Mouse (Mus musculus) stomach, embryonic 15.5 days (tissue): Measurements from ENCODE around the gene Celf5. TPM values are rescaled to one million over a fixed set of nuclear protein-coding genes. Genes with fewer than 3 reads are reported as not detected.

Experiments used
- ATAC-seq: fragments of 200-750 bp; cut with Nextera tagmentation; 2 replicates; pipeline ENCODE4 v1.8.0; 2017; ENCODE audit warnings: low read depth, moderate number of reproducible peaks, moderate TSS enrichment; ENCODE audit not compliant: insufficient read depth, low FRiP score
- H3K27ac ChIP-seq: fragments of 300-500 bp; sonication (generic); 2 replicates; pipeline ENCODE4 v1.5.1; 2015; ENCODE audit warnings: mild to moderate bottlenecking, inconsistent platforms
- H3K27me3 ChIP-seq: fragments of 300-500 bp; sonication (generic); replicated peaks from 2 replicates; pipeline ENCODE4 v1.6.1; 2015; ENCODE audit warnings: inconsistent platforms
- H3K36me3 ChIP-seq: fragments of 300-500 bp; sonication (generic); 2 replicates; pipeline ENCODE4 v1.6.1; 2015; ENCODE audit warnings: inconsistent platforms
- H3K4me1 ChIP-seq: fragments of 300-500 bp; sonication (generic); 2 replicates; pipeline ENCODE4 v1.6.1; 2015; ENCODE audit warnings: inconsistent platforms
- H3K4me2 ChIP-seq: fragments of 300-500 bp; sonication (generic); 2 replicates; pipeline ENCODE4 v1.6.1; 2015; ENCODE audit warnings: mild to moderate bottlenecking, inconsistent platforms
- H3K4me3 ChIP-seq: fragments of 300-500 bp; sonication (generic); replicated peaks from 2 replicates; pipeline ENCODE4 v1.5.1; 2015; ENCODE audit warnings: inconsistent platforms
- H3K9ac ChIP-seq: fragments of 300-500 bp; sonication (generic); 2 replicates; pipeline ENCODE4 v1.6.1; 2015; ENCODE audit warnings: inconsistent platforms
- H3K9me3 ChIP-seq: fragments of 300-500 bp; sonication (generic); 2 replicates; pipeline ENCODE4 v1.6.1; 2016; ENCODE audit warnings: inconsistent platforms
- WGBS: fragments of 180-500 bp; shearing (Covaris S2); methylation state at CpG from one replicate; pipeline ENCODE4 v1.1.7; 2015; 5-methylcytosine and 5-hydroxymethylcytosine counted together
- polyA plus RNA-seq: library from polyadenylated mRNA; unstranded; fragments of >200 nt; fragmentation: Nextera tagmentation; extraction: Ambion mirVana; gene quantifications from 2 replicates; pipeline ENCODE4 v1.2.1, GENCODE M21; 2015

Gene Celf5
- polyA plus RNA-seq, 1 experiment from 2014 or later: 1.7 TPM

- no peaks in the 10 kb centered on the region for H3K27me3 ChIP-seq
- no peak overlapping the region for H3K4me3 ChIP-seq
- H3K36me3 ChIP-seq: no peaks in the 10 kb centered on the region
- ATAC-seq: no peak
- H3K9me3 ChIP-seq: no peaks in the 10 kb centered on the region
- no peak overlapping the region for H3K9ac ChIP-seq
- 87% methylated on average over 7 of the region's 7 CpGs for WGBS
- no peak overlapping the region for H3K27ac ChIP-seq
- H3K4me2 ChIP-seq: no peak overlapping the region
- peaks cover 52% of the 10 kb centered on the region for H3K4me1 ChIP-seq
Measured at GRCm38 (mm10) chr10:81428507-81428870, 54.0 kb downstream of the Celf5 start.

GRCm38 (mm10) chr10:81427804-81428506 is 54.6 kb downstream of the Celf5 start:
- no peaks in the 10 kb centered on the region for H3K36me3 ChIP-seq
- no peak overlapping the region for H3K4me3 ChIP-seq
- H3K4me1 ChIP-seq: peaks cover 48% of the 10 kb centered on the region
- no peak overlapping the region for H3K9ac ChIP-seq
- ATAC-seq: no peak
- H3K4me2 ChIP-seq: 0 out of 2 replicates have a peak overlapping the region, but pooled peaks have one; percentile 68
- no peak overlapping the region for H3K27ac ChIP-seq
- 82% methylated on average over 8 of the region's 8 CpGs for WGBS
- H3K27me3 ChIP-seq: no peaks in the 10 kb centered on the region
- no peaks in the 10 kb centered on the region for H3K9me3 ChIP-seq

DNA sequence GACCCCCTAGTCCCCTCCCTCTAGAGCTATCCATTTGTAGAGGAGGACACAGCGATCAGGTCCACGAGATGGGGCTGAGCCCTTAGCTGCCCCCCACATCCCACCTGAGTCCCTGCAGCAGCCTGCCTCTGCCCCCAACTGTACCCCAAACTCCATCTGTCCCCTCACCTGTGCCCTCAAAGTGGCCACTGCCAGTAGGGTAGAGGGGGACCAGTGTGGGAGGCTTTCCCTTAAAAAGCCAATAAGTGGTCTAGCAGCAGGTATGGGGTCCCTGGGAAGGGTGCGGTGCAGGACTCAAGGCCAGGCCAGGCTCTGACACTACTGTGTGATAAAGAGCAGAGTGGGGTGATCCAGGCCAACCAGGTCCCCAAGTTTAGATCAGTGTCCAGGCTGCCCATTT is 55.2 kb downstream of the Celf5 start:
- H3K9me3 ChIP-seq: no peaks in the 10 kb centered on the region
- WGBS: 37% methylated on average over 3 of the region's 3 CpGs
- H3K36me3 ChIP-seq: no peaks in the 10 kb centered on the region
- no peak for ATAC-seq
- H3K9ac ChIP-seq: peak overlapping the region; percentile 57; the same call in 1 of the 2 replicates
- peaks cover 42% of the 10 kb centered on the region for H3K4me1 ChIP-seq
- peak overlapping the region; percentile 59 for H3K4me3 ChIP-seq
- H3K27me3 ChIP-seq: no peaks in the 10 kb centered on the region
- H3K4me2 ChIP-seq: peak overlapping the region; percentile 68
- H3K27ac ChIP-seq: 0 out of 2 replicates have a peak overlapping the region, but pooled peaks have one; percentile 57

DNA sequence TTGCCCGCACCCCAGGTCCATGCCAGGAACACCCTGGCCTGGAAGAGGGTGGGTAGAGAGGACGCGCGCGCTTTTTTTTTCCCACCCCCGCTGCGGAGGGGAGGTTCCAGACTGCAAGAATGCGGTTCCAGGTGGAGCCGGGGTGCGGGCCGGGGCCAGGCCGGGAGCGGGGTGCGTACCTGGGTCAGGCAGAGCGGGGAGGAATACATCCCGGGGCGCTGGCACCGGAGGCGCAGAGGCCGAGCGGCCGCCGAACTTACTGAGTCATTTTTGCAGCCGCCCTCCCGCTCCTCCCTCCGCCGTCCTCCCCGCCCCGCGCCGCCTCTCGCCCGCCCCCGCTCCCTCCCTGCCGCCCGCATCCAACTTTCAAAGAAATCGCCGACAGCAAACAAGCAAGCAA is 55.6 kb downstream of the Celf5 start:
- Histone ChIP-seq H3K9me3 (no peaks in the 10 kb centered on the region), H3K9ac (peak overlapping the region; percentile 57), H3K36me3 (no peaks in the 10 kb centered on the region), H3K4me1 (peaks cover 42% of the 10 kb centered on the region), H3K4me3 (peak overlapping the region; percentile 59), H3K27ac (peak overlapping the region; percentile 57), H3K27me3 (no peaks in the 10 kb centered on the region), H3K4me2 (peak overlapping the region; percentile 68)
- 0% methylated on average over 34 of the region's 38 CpGs for WGBS
- no peak for ATAC-seq

DNA sequence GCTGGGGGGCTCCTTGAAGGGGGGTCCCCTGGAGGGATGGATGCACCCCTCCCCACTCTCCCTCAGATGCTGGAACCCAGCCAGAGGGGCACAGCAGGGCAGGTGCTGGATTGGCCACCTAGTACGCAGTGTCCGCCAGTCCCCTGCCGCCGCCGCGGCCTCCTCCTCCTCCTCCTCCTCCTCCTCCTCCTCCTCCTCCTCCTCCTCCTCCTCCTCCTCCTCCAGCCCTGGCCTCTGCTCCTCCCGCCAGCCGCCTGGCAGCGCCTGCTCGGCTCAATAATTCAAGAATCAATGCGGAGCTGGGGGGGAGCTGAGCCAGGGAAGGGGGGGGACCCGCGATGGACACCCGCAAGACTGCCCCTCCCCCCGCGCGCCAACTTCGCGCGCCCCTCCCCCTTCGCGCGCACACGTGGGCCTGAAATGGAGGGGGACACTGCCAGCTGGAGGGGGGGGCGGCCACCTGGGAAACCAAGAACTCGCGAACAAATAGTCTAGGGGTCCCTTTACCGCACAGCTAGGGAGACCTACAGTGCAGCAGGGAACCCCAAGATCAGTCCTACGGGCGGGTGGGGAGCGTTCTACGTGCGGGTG is 56.3 kb downstream of the Celf5 start:
- Histone ChIP-seq H3K27me3 (no peaks in the 10 kb centered on the region), H3K9me3 (no peaks in the 10 kb centered on the region), H3K27ac (peak overlapping the region; percentile 57), H3K4me2 (peak overlapping the region; percentile 68), H3K4me3 (peak overlapping the region; percentile 59), H3K4me1 (peaks cover 35% of the 10 kb centered on the region), H3K9ac (peak overlapping the region; percentile 57), H3K36me3 (no peaks in the 10 kb centered on the region)
- WGBS: 1% methylated on average over 23 of the region's 33 CpGs
- ATAC-seq: no peak

GRCm38 (mm10) chr10:81425236-81425850 is 57.2 kb downstream of the Celf5 start:
- no peaks in the 10 kb centered on the region for H3K36me3 ChIP-seq
- 39% methylated on average over 10 of the region's 10 CpGs for WGBS
- peak overlapping the region; percentile 59 for H3K4me3 ChIP-seq
- H3K9me3 ChIP-seq: no peaks in the 10 kb centered on the region
- peaks cover 31% of the 10 kb centered on the region for H3K4me1 ChIP-seq
- ATAC-seq: no peak
- H3K4me2 ChIP-seq: peak overlapping the region; percentile 68
- H3K27me3 ChIP-seq: no peaks in the 10 kb centered on the region
- H3K27ac ChIP-seq: peak overlapping the region; percentile 78
- H3K9ac ChIP-seq: no peak overlapping the region

- Histone ChIP-seq H3K4me2 (peak overlapping the region; percentile 68), H3K9me3 (no peaks in the 10 kb centered on the region), H3K36me3 (no peaks in the 10 kb centered on the region), H3K27ac (peak overlapping the region; percentile 78), H3K4me1 (peaks cover 27% of the 10 kb centered on the region), H3K4me3 (peak overlapping the region; percentile 59), H3K27me3 (no peaks in the 10 kb centered on the region), H3K9ac (no peak overlapping the region)
- ATAC-seq: 0 out of 2 replicates have a peak, but pooled peaks have one; percentile 17
- WGBS: 9% methylated on average over 24 of the region's 25 CpGs
Measured at GRCm38 (mm10) chr10:81424246-81425051, 58.1 kb downstream of the Celf5 start.

DNA sequence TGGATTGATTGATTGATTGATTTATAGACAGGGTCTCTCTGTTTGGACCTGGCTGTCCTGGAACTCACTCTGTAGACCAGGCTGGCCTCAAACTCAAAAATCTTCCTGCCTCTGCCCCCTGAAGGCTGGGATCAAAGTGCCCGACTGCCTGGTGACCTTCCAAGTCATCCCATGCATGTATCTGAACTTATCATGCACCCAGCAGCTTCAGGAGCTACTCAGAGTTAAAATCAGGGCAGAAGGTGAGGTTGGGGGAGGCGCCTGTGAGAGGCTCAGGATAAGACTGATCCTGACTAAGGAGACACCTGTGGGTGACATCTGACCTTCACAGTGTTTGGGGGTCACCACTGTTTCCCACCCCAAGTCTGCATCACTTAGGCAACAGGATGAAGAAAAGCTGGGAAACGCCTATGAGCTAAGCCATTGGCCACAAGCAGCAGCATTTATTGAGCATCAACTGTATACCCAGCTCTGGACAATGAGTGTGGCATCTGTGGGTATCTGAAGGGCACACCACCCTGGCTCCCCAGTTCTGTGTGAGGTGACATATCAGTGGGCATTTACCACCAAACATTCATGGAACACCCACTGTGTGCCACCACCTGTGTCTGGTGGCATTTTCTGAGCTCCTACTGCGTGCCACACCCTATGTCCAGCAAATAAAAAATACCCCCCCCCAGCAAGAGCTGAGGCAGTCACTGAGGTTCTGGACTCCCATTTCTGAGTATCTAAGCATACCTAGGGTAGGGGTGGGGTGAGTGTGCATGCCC is 58.8 kb downstream of the Celf5 start:
- H3K4me3 ChIP-seq: peak overlapping the region; percentile 59; the same call in 1 of the 2 replicates
- H3K9ac ChIP-seq: no peak overlapping the region
- peak overlapping the region; percentile 49; the same call in 1 of the 2 replicates for H3K27ac ChIP-seq

DNA sequence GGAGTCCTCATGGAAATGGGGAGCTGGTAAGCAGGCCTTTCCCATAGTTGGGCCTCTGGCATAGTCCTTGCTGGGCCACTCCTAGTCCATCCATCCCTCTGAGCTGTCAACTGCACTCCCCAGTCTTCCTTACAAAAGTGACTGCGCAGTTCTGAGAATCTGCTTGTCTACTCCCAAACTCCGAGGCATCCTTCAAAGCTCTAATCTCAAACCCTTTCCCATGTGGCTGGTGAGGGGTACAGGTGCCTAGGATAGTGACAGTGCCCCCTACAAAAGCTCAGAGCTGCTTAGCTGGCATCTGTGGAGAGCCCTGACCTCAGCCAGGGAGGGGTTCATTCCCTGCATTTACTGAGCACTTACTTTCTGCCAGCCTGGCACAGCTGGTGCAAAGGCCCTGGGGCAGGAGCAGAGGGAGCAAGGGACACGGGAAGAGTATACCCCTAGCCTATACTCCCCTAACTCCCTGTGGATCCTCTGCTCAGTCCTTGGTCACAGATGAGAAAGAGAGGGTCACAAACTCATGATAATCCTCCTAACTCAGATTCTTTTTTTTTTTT is 59.8 kb downstream of the Celf5 start:
- H3K27me3 ChIP-seq: no peaks in the 10 kb centered on the region
- H3K27ac ChIP-seq: no peak overlapping the region
- WGBS: 81% methylated on average over 3 of the region's 3 CpGs
- H3K4me1 ChIP-seq: peaks cover 42% of the 10 kb centered on the region
- H3K4me2 ChIP-seq: no peak overlapping the region
- no peak overlapping the region for H3K4me3 ChIP-seq
- ATAC-seq: no peak
- no peaks in the 10 kb centered on the region for H3K9me3 ChIP-seq
- 0 out of 2 replicates have a peak, but pooled peaks cover 5% of the 10 kb centered on the region for H3K36me3 ChIP-seq
- H3K9ac ChIP-seq: no peak overlapping the region

More for the DNA sequence above, 58.8 kb downstream of the Celf5 start:
- H3K36me3 ChIP-seq: 0 out of 2 replicates have a peak, but pooled peaks cover 5% of the 10 kb centered on the region
- H3K9me3 ChIP-seq: no peaks in the 10 kb centered on the region
- H3K27me3 ChIP-seq: no peaks in the 10 kb centered on the region
- 68% methylated on average over 4 of the region's 4 CpGs for WGBS
- peaks cover 33% of the 10 kb centered on the region for H3K4me1 ChIP-seq
- no peak for ATAC-seq
- peak overlapping the region; percentile 68 for H3K4me2 ChIP-seq

- Histone ChIP-seq H3K4me2 (no peak overlapping the region), H3K4me3 (no peak overlapping the region), H3K9ac (no peak overlapping the region), H3K27me3 (no peaks in the 10 kb centered on the region), H3K27ac (no peak overlapping the region), H3K9me3 (no peaks in the 10 kb centered on the region), H3K36me3 (0 out of 2 replicates have a peak, but pooled peaks cover 5% of the 10 kb centered on the region), H3K4me1 (peaks cover 44% of the 10 kb centered on the region)
- WGBS: 67% methylated on average over 6 of the region's 6 CpGs
- no peak for ATAC-seq
Measured at GRCm38 (mm10) chr10:81422191-81422590, 60.3 kb downstream of the Celf5 start.

- no peak for ATAC-seq
- peaks cover 47% of the 10 kb centered on the region for H3K4me1 ChIP-seq
Measured at GRCm38 (mm10) chr10:81421797-81422100, 60.8 kb downstream of the Celf5 start.

More at GRCm38 (mm10) chr10:81421797-81422100, 60.8 kb downstream of the Celf5 start:
- H3K4me3 ChIP-seq: no peak overlapping the region
- H3K27ac ChIP-seq: no peak overlapping the region
- no peak overlapping the region for H3K9ac ChIP-seq
- H3K4me2 ChIP-seq: no peak overlapping the region
- no peaks in the 10 kb centered on the region for H3K9me3 ChIP-seq
- H3K27me3 ChIP-seq: no peaks in the 10 kb centered on the region
- WGBS: 83% methylated on average over 5 of the region's 5 CpGs
- H3K36me3 ChIP-seq: 0 out of 2 replicates have a peak, but pooled peaks cover 5% of the 10 kb centered on the region
